Mouse (Mus musculus): ENCODE measurements at regions not wholly inside any gene's neighbourhood (a gene's known extent, or its start where the extent isn't known, plus 50 kb on each side); places are given as distances from the start of the nearest gene placed in this dataset.

- no peak for DNase-seq (ENCODE audit: low spot score)
- TF ChIP-seq GATA2 (IDR thresholded peaks at IDR 0.05; ENCODE audit: borderline replicate concordance, low read depth, low read length) (no peak), CTCF (IDR thresholded peaks at IDR 0.05; ENCODE audit: low read depth, low read length) (no peak), POLR2AphosphoS5 (IDR thresholded peaks at IDR 0.05; ENCODE audit: insufficient replicate concordance, low read depth, low read length) (no peak), TAL1 (conservative IDR thresholded peaks at IDR 0.05; ENCODE audit: low read depth, low read length) (no peak), GATA1 (IDR thresholded peaks at IDR 0.05; ENCODE audit: borderline replicate concordance, low read length) (no peak)
Measured at GRCm38 (mm10) chr14:45826023-45826422, 168.1 kb upstream of the Ddhd1 start.

DNA sequence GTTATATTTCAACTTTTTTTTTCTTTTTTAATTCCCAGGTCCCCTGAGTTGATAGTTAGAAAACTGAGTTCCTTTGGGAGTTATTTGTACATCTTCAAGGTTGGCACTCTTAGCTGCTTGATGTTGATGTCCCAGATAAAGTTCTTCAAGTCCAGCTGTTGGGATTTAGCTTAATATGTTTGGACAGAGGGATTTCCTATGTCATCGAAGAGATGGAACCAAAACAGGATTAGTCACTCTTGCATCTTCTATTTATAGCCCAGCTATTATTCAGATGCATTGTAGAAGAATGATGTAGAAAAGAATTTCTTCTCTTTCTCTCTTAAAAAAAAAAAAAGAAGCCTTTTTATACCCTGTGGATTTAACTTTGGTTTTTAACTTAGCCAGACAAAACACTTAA is 169.2 kb upstream of the Ddhd1 start:
- H3K36me3 ChIP-seq (replicated peaks) = no peaks in the 10 kb centered on the region
- no peak for TF ChIP-seq POLR2AphosphoS5 (IDR thresholded peaks at IDR 0.05; ENCODE audit: insufficient replicate concordance, low read depth, low read length)
- TF ChIP-seq GATA2 (IDR thresholded peaks at IDR 0.05; ENCODE audit: borderline replicate concordance, low read depth, low read length) = no peak
- TF ChIP-seq GATA1 (IDR thresholded peaks at IDR 0.05; ENCODE audit: borderline replicate concordance, low read length) = no peak
- no peak for TF ChIP-seq TAL1 (conservative IDR thresholded peaks at IDR 0.05; ENCODE audit: low read depth, low read length)
- TF ChIP-seq CTCF (IDR thresholded peaks at IDR 0.05; ENCODE audit: low read depth, low read length) = no peak
- DNase-seq (ENCODE audit: low spot score) (no peak), ATAC-seq (ENCODE audit: extremely low read depth, insufficient number of reproducible peaks, low FRiP score, poor library complexity, severe bottlenecking) (no peak)
- no peak overlapping the region for H3K4me3 ChIP-seq (ENCODE audit: low read depth, low read length)
- no peaks in the 10 kb centered on the region for H3K27me3 ChIP-seq (ENCODE audit: insufficient read depth, low read length)
- H3K4me1 ChIP-seq (ENCODE audit: insufficient read depth, low read depth, low read length) = no peaks in the 10 kb centered on the region
- H3K9me3 ChIP-seq (replicated peaks) = no peaks in the 10 kb centered on the region

More at GRCm38 (mm10) chr14:45826023-45826422, 168.1 kb upstream of the Ddhd1 start:
- no peaks in the 10 kb centered on the region for H3K4me1 ChIP-seq (ENCODE audit: insufficient read depth, low read depth, low read length)
- ATAC-seq (ENCODE audit: extremely low read depth, insufficient number of reproducible peaks, low FRiP score, poor library complexity, severe bottlenecking) = no peak
- H3K27me3 ChIP-seq (ENCODE audit: insufficient read depth, low read length) = no peaks in the 10 kb centered on the region
- H3K4me3 ChIP-seq (ENCODE audit: low read depth, low read length) = no peak overlapping the region
- no peaks in the 10 kb centered on the region for H3K36me3 ChIP-seq (replicated peaks)
- H3K9me3 ChIP-seq (replicated peaks) = no peaks in the 10 kb centered on the region

DNA sequence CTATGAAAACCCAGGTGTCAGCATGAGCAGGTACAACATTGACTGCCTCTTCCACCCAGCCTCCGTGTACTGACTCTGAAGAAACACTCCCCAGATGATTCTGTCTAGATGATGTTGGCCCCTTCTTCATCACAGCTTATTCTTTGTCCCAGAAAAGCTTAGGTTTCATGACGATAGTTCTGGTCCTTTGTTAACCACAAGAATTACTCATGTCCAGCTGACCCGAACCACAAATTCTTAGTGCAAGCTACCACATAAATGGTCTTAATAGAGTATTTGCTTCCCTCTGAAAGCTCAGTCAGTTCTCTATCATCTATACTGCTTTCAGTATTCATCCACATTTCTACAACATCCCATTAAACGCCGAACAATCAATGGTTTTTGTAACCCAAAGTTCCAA is 172.5 kb upstream of the Ddhd1 start:
- no peaks in the 10 kb centered on the region for H3K36me3 ChIP-seq (replicated peaks)
- H3K4me3 ChIP-seq (ENCODE audit: low read depth, low read length) = no peak overlapping the region
- H3K27me3 ChIP-seq (ENCODE audit: insufficient read depth, low read length) = no peaks in the 10 kb centered on the region
- H3K9me3 ChIP-seq (replicated peaks) = no peaks in the 10 kb centered on the region
- ATAC-seq (ENCODE audit: extremely low read depth, insufficient number of reproducible peaks, low FRiP score, poor library complexity, severe bottlenecking) (no peak), DNase-seq (ENCODE audit: low spot score) (no peak)
- TF ChIP-seq GATA2 (IDR thresholded peaks at IDR 0.05; ENCODE audit: borderline replicate concordance, low read depth, low read length) (no peak), POLR2AphosphoS5 (IDR thresholded peaks at IDR 0.05; ENCODE audit: insufficient replicate concordance, low read depth, low read length) (no peak), GATA1 (IDR thresholded peaks at IDR 0.05; ENCODE audit: borderline replicate concordance, low read length) (no peak), TAL1 (conservative IDR thresholded peaks at IDR 0.05; ENCODE audit: low read depth, low read length) (no peak), CTCF (IDR thresholded peaks at IDR 0.05; ENCODE audit: low read depth, low read length) (no peak)
- no peaks in the 10 kb centered on the region for H3K4me1 ChIP-seq (ENCODE audit: insufficient read depth, low read depth, low read length)

GRCm38 (mm10) chr14:45837039-45837438 is 179.1 kb upstream of the Ddhd1 start:
- no peaks in the 10 kb centered on the region for H3K4me1 ChIP-seq (ENCODE audit: insufficient read depth, low read depth, low read length)
- ATAC-seq (ENCODE audit: extremely low read depth, insufficient number of reproducible peaks, low FRiP score, poor library complexity, severe bottlenecking) (no peak), DNase-seq (ENCODE audit: low spot score) (no peak)
- no peaks in the 10 kb centered on the region for H3K9me3 ChIP-seq (replicated peaks)
- no peak for TF ChIP-seq CTCF (IDR thresholded peaks at IDR 0.05; ENCODE audit: low read depth, low read length)
- TF ChIP-seq TAL1 (conservative IDR thresholded peaks at IDR 0.05; ENCODE audit: low read depth, low read length) = no peak
- no peak for TF ChIP-seq GATA2 (IDR thresholded peaks at IDR 0.05; ENCODE audit: borderline replicate concordance, low read depth, low read length)
- TF ChIP-seq POLR2AphosphoS5 (IDR thresholded peaks at IDR 0.05; ENCODE audit: insufficient replicate concordance, low read depth, low read length) = no peak
- no peak for TF ChIP-seq GATA1 (IDR thresholded peaks at IDR 0.05; ENCODE audit: borderline replicate concordance, low read length)
- H3K36me3 ChIP-seq (replicated peaks) = no peaks in the 10 kb centered on the region
- H3K4me3 ChIP-seq (ENCODE audit: low read depth, low read length) = no peak overlapping the region
- H3K27me3 ChIP-seq (ENCODE audit: insufficient read depth, low read length) = no peaks in the 10 kb centered on the region

DNA sequence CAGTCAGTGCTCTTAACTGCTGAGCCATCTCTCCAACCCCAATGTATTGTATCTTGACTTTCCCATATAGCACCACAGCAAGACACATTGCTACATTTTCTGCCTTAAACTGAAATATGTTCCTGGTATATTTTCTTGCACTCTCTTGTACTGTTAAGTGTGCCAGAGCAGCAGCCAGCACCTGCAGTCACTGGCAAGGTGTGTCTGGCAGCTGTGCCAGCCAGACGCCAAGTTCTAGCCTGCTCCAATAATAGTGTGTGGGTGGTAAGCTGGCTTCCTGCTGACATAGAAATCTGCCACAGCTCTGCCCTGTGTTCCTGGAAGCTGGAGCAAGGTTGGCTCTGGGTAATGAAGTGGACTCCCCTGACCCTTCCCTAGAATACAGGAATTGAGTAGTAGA is 185.9 kb upstream of the Ddhd1 start:
- H3K4me1 ChIP-seq (ENCODE audit: insufficient read depth, low read depth, low read length) = no peaks in the 10 kb centered on the region
- TF ChIP-seq TAL1 (conservative IDR thresholded peaks at IDR 0.05; ENCODE audit: low read depth, low read length) (no peak), GATA1 (IDR thresholded peaks at IDR 0.05; ENCODE audit: borderline replicate concordance, low read length) (no peak), CTCF (IDR thresholded peaks at IDR 0.05; ENCODE audit: low read depth, low read length) (no peak), GATA2 (IDR thresholded peaks at IDR 0.05; ENCODE audit: borderline replicate concordance, low read depth, low read length) (no peak)
- DNase-seq (ENCODE audit: low spot score) (no peak), ATAC-seq (ENCODE audit: extremely low read depth, insufficient number of reproducible peaks, low FRiP score, poor library complexity, severe bottlenecking) (no peak)
- H3K4me3 ChIP-seq (ENCODE audit: low read depth, low read length) = no peak overlapping the region
- H3K36me3 ChIP-seq (replicated peaks) = no peaks in the 10 kb centered on the region
- H3K9me3 ChIP-seq (replicated peaks) = no peaks in the 10 kb centered on the region
- H3K27me3 ChIP-seq (ENCODE audit: insufficient read depth, low read length) = no peaks in the 10 kb centered on the region; the same call in 1 of the 2 replicates

DNA sequence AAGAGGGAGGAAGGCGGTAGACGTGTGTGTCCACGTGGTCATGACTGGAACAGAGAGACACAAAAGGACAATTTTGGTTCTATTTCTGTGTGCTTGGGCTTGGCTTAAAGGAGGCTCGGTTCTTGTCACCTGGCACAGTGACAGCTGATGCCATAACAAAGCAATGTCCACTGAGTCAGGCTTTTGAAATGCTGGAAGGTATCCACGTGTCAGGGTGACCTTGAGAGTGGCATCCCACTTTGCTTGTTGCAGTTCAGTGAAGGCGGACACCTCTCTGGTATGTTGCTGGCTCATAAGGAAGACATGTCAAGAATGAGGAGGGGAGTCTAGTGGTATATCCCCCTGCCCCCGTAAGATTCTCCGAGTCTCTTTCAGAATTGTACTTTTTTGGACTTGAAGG is 192.6 kb upstream of the Ddhd1 start:
- ATAC-seq (ENCODE audit: extremely low read depth, insufficient number of reproducible peaks, low FRiP score, poor library complexity, severe bottlenecking) (no peak), DNase-seq (ENCODE audit: low spot score) (no peak)
- Histone ChIP-seq H3K36me3 (replicated peaks) (no peaks in the 10 kb centered on the region), H3K27me3 (ENCODE audit: insufficient read depth, low read length) (no peaks in the 10 kb centered on the region), H3K4me1 (ENCODE audit: insufficient read depth, low read depth, low read length) (no peaks in the 10 kb centered on the region), H3K4me3 (ENCODE audit: low read depth, low read length) (no peak overlapping the region), H3K9me3 (replicated peaks) (no peaks in the 10 kb centered on the region)
- TF ChIP-seq GATA1 (IDR thresholded peaks at IDR 0.05; ENCODE audit: borderline replicate concordance, low read length) (no peak), TAL1 (conservative IDR thresholded peaks at IDR 0.05; ENCODE audit: low read depth, low read length) (no peak), CTCF (IDR thresholded peaks at IDR 0.05; ENCODE audit: low read depth, low read length) (no peak), GATA2 (IDR thresholded peaks at IDR 0.05; ENCODE audit: borderline replicate concordance, low read depth, low read length) (no peak), POLR2AphosphoS5 (IDR thresholded peaks at IDR 0.05; ENCODE audit: insufficient replicate concordance, low read depth, low read length) (no peak)

Data from G1E (cell line).